Mouse (Mus musculus) CD4-positive naive resting alpha-beta T cell, adult 76 days (primary cell): ENCODE measurements around the gene Tbc1d25. TPM values are rescaled to one million over a fixed set of nuclear protein-coding genes. Genes with fewer than 3 reads are reported as not detected.

ENCODE experiments used
- total RNA-seq: library from RNA; stranded (reverse); gene quantifications from one replicate; pipeline ENCODE4 v1.2.4, GENCODE M21; 2023

Gene Tbc1d25
- total RNA-seq: 13.6 TPM

GRCm38 (mm10) chrX:8175504-8176385, at the start of gene Tbc1d25:
Gene Tbc1d25, minus strand, starts transcription at chrX:8176181.

DNA sequence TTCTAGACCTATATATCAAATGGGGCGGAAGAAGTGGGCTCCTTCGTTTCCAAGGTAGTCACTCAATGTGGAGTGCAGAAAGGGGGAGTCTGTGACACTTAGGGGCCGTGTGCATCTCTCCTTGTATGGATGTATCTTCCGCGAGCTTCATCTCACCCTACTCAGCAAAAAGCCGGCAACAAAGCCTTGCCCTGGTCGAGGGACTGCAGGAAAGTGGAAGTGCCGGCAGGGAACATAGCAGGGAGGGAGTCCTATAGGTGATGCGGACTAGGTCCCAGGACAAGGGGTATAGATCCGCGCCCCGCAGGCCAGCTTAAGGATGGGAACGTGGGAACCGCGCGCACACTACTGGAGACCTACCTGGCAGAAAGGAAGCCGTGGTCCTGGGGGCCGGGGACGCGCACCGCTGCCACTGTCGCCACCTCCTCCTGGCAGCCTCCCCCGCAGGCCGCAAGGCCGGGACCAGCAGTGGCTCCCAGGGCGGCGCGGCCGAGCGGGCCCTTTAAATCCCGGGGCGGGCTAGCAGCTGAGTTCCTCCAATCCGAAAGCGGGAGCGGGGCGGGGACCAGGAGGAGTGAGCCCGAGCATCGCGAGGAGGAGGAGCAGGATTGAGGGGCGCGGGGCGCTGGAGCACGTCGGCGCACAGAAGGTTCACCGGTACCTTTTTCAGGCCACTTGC, 30.2 kb upstream of the Tbc1d25 start, which contains the start of gene Porcn:
Porcn (minus strand) TSS at position 511 of the 679 bp plus-strand sequence.

GRCm38 (mm10) chrX:8193419-8193723, 17.4 kb upstream of the Tbc1d25 start, which contains the start of gene Ebp:
Gene Ebp, minus strand, starts transcription at chrX:8193512.

DNA sequence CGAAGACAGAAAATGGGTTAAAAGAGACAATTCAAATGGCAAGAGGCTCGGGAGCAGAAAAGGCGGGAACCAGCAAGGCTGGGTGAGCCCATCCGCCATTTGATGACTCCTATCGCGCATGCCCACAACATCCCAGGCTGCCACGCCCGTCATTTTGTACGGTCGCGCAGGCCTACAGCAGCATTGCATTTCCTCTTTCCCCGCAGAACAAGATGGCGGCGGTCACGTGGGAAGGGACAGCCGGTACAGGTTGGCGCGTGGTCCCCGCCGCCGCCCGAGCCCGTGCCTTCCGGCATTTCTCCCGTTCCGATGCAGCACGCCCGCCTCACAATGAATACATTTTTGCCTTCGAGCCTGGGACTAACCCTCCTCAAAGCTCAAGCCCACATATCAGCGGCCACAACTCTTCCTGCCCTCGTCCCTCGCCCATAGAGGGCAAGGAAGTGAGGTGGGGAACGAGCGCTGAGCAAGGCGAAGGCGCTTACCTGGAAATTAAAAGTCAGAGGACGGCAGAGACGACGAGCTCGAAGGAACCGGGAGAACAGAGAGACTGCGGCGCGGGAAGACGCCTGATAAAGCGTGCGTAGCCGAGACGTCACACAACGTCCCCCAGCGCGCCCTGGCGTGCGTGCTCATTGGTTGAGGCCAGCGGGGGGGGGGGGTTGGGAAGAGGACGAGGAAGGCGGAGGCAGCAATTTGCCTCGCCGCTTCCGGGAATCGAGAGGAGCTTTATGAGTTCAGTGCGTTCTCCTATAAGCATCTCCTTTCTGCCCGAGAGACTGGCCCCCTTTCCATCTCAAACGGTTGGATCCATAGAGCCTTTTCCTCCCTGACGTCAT, 30.6 kb downstream of the Tbc1d25 start, which contains the start of gene Rbm3:
Rbm3 (minus strand) TSS at position 728 of the 839 bp plus-strand sequence.

DNA sequence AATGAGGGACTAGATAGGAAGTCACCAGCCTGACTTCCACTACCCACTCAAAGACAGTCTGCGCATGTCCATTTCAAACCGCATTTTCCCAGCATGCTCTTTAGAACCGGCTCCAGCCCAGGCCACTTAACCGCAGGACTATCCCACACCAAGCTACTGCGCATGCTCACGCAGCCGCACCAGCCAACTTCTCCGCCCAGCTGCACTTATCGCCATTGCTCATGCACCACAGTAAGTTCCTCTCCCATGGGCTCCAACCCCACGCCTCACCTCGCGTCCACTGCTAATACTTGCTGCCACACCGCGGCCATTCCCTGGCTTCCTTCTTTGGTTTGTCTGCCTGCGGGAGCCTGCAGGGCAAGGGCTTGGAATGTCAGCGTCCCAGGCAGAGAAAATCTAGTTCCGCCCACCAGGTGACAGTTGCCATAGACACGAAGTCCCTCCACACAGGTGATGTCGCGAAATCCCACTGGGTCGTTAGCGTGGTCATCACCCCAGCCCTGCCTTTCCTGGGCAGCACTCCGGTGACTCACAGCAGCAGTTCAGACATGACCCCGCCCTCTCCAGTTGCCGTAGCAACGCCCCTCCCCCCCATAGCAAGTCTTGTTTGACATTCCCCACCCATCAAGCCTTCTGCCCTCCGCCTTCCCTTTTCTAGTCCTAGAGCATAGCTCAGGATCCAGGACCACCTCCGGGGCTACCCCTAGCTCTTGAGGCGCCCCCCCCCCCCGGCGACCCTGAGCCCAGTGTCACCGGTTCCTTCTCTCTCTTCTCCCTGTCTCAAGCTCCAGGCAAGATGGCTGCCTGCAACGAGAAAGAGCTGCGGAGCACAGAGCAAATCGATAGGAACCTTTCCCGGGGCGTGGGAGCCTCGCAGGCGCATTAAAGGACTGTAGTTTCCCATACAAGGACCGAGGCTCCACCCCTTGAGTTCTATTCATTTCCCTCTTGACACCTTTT, 43.7 kb downstream of the Tbc1d25 start, which contains the start of gene Wdr13:
Wdr13 (minus strand) TSS at position 876 of the 960 bp plus-strand sequence.

Other genes with a start within 250 kb of the Tbc1d25 start
- gene Eras, start 247.6 kb downstream of the Tbc1d25 start, total RNA-seq: not detected
- gene Hdac6, start 228.3 kb downstream of the Tbc1d25 start, total RNA-seq: 17.4 TPM
- 3.6 TPM for gene Gata1, start 198.1 kb downstream of the Tbc1d25 start, total RNA-seq
- not detected for gene Glod5, start 157.7 kb downstream of the Tbc1d25 start, total RNA-seq
- 27.5 TPM for gene Suv39h1, start 101.4 kb downstream of the Tbc1d25 start, total RNA-seq
- 98.2 TPM for gene Was, start 85.7 kb downstream of the Tbc1d25 start, total RNA-seq
- gene Wdr13, start 43.3 kb downstream of the Tbc1d25 start, total RNA-seq: 42.6 TPM
- 573 TPM for gene Rbm3, start 30.3 kb downstream of the Tbc1d25 start, total RNA-seq
- gene Ebp, start 17.3 kb upstream of the Tbc1d25 start, total RNA-seq: 30.0 TPM
- not detected for gene Porcn, start 30.3 kb upstream of the Tbc1d25 start, total RNA-seq
- gene Ftsj1, start 76.2 kb upstream of the Tbc1d25 start, total RNA-seq: 14.7 TPM
- 0.50 TPM for gene Slc38a5, start 95.0 kb upstream of the Tbc1d25 start, total RNA-seq
- not detected for gene Ssxb10, start 151.2 kb upstream of the Tbc1d25 start, total RNA-seq
- not detected for gene Ssxb9, start 190.8 kb upstream of the Tbc1d25 start, total RNA-seq
- not detected for gene Ssxb1, start 237.1 kb upstream of the Tbc1d25 start, total RNA-seq